Mouse (Mus musculus): ENCODE data around the gene Slc38a9. TPM values are rescaled to one million over a fixed set of nuclear protein-coding genes. Genes with fewer than 3 reads are reported as not detected.

Slc38a9 gene
- 29.5 and 43.1 TPM in 2 replicates for total RNA-seq (2017)

DNA sequence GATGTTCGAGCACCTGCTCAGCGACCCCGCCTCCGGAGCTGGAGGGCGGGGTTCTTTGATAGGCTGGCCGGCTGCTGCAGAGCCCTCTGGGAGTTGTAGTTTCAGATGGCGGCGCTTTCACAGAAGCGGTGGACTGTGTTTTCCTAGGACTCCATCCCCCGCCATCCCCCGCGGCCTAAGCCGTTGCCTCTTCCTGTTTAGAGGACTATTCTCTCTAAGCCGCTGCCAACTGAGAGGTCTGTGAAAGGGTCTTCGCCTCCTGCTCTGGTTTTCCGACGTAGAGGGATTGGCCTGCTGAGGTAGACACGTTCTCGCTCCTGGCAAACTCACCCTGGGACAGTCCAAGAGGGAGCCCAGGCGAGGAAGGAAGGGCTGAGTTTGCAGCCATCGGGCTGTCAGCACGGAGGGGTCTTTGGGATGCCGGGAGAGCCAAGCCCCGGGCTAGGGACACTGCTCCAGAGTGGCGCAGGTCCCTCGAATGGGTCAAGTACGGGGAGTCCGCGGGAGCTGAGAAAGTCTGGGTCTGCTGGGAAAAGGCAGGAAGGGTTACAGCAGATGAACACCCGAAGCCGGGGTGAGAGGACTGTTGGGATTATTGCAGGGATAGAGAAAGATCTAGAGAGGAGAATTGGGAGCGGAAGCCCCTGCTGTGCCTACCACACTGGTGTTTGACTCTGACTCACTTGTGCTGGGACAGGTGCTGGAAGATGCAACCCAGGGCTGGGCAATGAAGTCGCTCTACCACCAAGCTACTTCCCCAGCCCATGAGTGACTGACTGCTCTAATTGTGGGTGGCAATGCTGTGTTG lies at the start of gene Slc38a9:
Gene Slc38a9 (plus strand): TSS at position 178 of the 808 bp plus-strand sequence.
- peak; percentile 98 for ATAC-seq (replicated peaks; ENCODE audit: low read depth, poor library complexity, severe bottlenecking)

DNA sequence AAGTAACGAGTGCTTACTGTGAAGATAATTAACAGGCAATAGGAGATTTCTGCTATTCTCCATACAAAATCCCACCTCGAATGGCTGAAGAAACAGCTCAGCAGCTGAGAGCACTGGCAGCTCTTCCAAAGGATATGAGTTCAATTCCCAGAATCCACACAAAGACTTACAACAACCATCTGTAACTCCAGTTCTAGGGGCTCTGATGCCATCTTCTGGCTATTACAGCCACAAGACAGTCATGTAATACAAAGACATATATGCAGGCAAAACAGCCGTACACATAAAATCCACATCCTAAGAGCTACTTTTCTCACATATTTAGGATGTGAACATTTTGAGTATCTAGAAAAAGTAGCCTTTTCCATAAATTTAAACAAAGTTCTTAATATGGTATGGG lies 39.0 kb upstream of the Slc38a9 start:
- ATAC-seq (replicated peaks; ENCODE audit: low read depth, poor library complexity, severe bottlenecking) = no peak

DNA sequence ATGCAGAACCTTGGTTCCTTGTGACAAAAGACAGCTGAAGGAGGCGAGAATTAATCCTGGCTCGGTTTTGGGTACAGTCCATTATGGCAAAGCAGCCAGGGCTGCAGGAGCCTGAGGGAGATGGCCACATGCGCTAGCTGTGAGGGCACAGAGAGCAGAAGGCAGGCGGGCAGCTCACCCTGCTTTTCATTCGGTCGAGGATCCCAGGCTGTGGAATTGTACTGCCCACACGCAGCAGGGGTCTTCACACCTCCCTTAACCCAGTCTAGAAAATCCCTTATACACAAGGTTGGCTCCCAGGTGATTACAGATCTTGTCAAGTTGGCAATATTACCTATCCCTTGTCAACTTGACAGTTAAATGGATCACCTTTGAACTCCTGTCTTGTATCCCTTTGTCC lies 36.9 kb upstream of the Slc38a9 start:
- ATAC-seq (replicated peaks; ENCODE audit: low read depth, poor library complexity, severe bottlenecking) = no peak

DNA sequence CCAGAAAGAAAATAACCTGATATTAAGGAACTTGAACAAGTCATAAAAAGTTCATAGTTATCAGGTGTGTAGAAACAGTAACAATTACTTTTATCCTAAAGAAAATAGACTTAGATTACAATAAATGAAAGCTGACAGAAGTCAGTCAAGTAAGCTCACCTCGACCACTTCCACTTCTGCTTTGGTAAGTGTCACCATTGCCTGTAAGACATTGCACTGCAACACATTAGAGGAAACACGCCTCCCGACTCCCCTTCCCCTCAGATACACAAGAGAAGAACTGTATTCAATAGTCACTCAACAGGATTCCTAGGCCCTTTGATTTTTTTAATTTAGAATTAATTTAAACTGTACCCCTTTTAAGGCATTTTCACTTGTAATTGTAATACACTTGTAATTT lies 35.9 kb upstream of the Slc38a9 start:
- 0 out of 2 replicates have a peak, but pooled peaks have one; percentile 58 for ATAC-seq (replicated peaks; ENCODE audit: low read depth, poor library complexity, severe bottlenecking)

DNA sequence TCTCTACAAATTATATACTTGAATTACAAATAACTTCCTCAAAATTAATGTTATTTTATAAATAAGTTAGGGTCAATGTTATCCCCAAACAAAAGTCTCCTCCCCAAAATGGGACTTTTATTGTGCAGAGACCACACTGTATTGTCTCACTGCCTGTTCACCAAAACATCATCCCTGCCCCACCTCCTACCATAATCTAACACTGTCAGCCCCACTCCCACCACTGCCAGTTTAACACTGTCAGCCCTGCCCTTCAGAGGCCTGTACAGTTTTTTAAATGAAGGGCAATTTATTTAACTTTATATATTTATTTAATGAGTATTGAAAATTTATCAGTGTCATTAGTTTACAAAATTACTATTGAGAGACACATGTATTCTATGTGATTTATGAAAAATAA lies 35.0 kb upstream of the Slc38a9 start:
- ATAC-seq (replicated peaks; ENCODE audit: low read depth, poor library complexity, severe bottlenecking) = no peak

DNA sequence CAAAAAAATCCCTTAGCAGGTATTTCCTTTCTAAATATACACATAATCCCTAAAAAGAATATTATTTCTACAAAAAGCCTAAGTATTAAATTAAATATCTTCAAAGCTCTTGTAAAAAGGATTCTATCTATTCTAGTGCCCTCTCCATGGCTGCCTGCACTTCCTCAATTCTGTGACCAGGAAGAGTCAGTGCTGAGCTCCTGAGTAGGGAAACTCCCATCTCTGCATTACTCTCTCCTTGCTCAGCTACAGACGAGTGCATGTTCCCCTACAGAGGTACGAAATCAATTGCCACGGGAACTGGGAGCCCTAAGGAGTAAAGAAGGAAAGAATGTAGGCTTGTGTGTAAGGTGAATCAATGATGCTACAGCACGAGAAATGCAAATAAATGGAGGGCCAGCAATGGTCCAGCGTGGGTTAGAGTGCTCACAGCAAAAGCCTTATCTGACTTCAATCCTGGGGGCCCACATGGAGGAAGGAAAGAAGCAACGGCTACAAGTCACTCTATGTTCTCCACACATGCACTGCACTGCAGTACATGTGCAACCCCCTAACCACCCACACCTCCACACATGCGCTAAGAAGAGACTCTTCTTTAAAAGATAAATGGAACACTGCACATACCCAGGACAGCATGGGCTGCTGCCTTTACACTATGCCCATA lies 25.2 kb upstream of the Slc38a9 start:
- peak; percentile 90 for ATAC-seq (replicated peaks; ENCODE audit: low read depth, poor library complexity, severe bottlenecking)

DNA sequence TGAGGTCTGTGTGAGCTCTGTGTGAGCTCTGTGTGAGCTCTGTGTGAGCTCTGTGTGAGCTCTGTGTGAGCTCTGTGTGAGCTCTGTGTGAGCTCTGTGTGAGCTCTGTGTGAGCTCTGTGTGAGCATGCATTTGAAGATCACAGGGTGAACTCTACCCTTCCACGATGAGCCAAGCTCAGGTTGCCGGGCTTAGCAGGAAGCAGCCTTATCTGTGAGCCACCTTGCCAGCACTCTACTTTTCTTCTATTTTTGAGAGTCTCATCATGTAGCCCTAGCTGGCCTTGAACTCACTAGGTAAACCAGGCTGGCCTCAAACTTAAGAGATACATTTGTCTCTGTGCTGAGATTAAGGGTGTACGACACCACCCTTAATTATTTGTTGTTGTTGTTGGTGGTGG lies 24.1 kb upstream of the Slc38a9 start:
- peak; percentile 42; the same call in 1 of the 2 replicates for ATAC-seq (replicated peaks; ENCODE audit: low read depth, poor library complexity, severe bottlenecking)

DNA sequence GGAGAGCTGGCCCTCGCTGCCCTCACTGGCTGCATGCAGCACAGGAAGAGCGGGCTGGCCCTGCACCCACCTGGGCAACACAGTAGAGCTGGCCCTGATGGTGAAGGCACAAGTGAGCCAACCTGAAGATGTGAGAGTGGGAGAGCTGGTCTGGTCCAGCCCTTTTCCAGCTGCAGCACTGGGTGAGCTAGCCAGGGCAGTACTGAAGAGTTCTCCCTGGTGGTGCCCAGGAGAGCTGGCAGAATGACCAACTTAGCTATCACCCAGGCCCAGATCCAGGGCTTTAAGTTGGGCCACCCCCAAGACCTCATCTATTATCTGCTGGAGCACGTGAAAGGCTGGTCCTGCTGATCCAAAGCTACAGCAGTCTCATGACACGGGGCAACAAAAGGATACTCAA lies 21.4 kb upstream of the Slc38a9 start:
- ATAC-seq (replicated peaks; ENCODE audit: low read depth, poor library complexity, severe bottlenecking) = no peak; the same call in 1 of the 2 replicates

DNA sequence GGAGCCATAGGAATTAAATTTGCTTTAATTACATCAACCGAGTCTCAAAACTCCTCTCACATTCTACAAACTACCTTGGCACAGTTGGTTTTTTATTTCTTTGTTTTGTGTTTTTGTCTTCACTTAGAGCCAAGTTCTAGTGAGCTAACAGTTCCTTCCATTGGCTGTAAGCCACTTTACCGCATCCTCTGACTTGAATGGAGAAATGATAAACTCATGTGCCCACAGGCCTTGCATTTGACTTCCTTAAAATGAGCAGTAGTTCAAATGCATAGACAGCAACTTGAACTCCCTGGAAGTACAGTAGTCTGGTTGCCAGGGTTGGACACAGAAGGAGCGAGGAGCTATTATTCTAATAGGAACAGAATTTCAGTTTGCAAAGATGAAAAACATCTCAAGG lies 17.7 kb upstream of the Slc38a9 start:
- peak; percentile 68 for ATAC-seq (replicated peaks; ENCODE audit: low read depth, poor library complexity, severe bottlenecking)

DNA sequence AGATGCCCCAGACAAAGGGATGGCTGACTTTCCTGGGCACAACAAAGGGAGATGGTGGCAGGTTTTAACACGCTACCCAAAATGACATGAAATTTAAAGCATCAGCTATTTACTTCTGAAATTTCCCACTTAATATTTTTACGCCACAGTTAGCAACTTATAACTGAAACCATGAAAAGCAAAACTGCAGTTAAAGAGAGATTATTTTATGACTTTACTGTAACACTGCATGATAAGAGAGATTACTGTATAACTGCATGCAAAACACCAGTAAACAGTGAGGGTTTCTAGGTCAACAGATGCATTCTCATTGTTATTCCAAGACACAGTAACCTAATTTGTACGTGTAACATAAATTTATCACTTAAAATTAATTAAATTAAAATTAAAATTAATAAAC lies 15.6 kb upstream of the Slc38a9 start:
- ATAC-seq (replicated peaks; ENCODE audit: low read depth, poor library complexity, severe bottlenecking) = no peak

DNA sequence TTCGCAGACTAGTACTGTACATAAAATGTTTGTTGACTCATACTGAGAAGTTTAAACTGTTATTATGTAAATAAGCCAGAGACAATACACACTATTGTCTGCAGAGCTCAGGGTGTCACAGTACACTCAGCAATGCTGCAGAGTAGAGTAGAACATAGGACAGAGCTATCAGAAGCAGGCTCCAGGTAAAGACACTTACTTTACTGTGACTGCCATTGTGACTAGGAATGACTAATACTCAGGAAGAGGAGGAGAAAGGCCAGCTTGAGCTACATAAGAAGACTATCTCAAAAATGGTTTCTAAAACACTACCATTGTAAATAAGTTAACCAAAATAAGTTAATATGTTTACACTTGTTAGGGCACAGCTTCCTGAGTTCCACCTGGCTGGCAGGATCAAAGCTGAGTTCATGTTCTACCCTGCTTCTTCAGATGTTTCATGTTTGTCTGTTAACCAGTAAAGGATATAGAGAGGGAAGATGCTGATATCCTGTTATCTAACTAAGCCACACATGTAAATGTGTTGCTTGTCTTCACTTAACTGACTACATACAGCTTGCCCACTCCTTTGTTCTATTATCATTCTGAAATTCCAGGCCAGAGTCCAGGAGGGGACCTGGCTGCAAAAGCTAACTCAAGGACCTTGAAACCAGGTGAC lies 14.9 kb upstream of the Slc38a9 start:
- ATAC-seq (replicated peaks; ENCODE audit: low read depth, poor library complexity, severe bottlenecking) = peak; percentile 56; the same call in 1 of the 2 replicates

DNA sequence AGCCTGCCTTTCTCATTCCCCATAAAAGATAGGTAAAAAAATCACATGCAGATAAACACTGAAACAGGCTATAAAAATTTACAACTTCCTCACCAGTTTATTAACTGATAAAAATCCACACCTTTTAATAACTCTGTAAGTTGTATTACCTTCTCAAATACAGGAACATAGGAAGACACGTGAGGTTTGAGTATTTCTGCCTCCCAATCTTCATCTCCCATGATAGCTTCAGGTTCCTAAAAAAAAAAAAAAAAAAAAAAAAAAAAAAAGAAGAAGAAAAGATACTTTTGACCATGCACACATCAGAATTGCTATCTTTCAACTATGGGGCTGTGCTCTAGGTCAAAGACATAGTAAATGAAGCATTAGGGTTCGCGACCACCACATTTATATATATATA lies 9.4 kb upstream of the Slc38a9 start:
- ATAC-seq (replicated peaks; ENCODE audit: low read depth, poor library complexity, severe bottlenecking) = no peak

DNA sequence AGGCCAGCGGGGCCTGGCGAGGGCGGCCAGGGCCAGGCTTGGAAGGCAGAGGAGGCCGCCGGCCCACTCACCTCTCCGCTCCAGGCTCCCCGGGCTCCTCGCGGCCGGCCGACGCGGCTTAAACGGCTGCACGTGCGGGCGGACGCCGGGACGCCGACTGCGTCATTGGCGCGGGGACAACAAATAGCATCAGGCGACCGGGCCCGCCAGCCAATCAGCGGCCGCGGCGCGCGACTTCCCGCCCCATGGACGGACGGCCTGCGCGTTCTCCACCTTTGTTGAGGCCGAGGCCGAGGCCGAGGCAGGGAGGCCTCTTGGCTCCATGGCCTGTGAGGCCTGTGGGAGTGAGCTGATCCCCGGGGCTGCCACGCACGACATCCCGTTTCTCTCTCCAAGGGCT lies 8.3 kb upstream of the Slc38a9 start, which contains the start of gene Ddx4:
Gene Ddx4 (minus strand): TSS at position 271 of the 400 bp plus-strand sequence.
- no peak for ATAC-seq (replicated peaks; ENCODE audit: low read depth, poor library complexity, severe bottlenecking)

DNA sequence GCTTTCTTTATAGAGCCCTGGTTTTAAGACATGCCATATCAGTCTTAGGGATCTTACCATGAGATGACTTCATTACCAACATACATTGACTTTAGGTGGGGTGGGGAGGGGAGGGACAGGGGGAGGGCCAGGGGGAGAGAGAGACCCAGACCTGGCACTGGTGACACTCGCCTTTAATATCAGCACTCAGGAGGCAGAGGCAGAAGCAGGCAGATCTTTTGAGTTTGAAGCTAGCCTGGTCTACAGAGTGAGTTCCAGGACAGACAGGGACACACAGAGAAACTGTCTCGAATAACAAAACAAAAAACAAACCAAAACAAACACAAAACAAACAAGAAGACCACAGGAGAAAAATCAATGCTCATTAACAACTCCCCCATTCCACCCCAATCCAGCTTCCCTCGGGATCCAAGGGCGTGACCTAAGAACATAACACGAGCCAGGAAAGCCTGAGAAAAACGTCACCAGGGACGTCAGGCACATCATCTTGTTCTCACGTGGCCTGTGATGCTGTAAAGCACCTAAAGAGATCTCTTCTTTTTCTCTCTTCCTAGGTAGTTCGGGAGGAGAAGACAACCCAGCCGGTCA lies 471 bp upstream of the Slc38a9 start:
- ATAC-seq (replicated peaks; ENCODE audit: low read depth, poor library complexity, severe bottlenecking) = no peak

DNA sequence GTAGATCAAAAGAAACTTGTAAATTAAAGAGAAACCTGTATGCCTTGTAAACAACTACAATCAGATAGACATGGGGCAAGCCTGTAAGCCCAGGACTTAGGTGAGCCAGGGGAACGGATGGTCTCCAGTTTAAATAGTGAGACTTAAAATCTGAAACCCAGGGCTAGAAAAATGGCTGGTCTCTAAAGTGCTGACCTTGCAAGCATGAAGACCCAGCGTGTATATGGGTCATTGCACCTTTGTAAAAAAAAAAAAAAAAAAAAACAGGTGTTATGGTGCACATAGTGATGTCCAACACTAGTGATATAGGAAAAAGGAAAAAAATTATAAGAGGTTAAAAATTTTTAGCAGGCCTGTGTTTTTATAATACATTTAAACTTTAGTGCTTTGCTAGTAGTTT lies 1.1 kb downstream of the Slc38a9 start:
- no peak for ATAC-seq (replicated peaks; ENCODE audit: low read depth, poor library complexity, severe bottlenecking)

DNA sequence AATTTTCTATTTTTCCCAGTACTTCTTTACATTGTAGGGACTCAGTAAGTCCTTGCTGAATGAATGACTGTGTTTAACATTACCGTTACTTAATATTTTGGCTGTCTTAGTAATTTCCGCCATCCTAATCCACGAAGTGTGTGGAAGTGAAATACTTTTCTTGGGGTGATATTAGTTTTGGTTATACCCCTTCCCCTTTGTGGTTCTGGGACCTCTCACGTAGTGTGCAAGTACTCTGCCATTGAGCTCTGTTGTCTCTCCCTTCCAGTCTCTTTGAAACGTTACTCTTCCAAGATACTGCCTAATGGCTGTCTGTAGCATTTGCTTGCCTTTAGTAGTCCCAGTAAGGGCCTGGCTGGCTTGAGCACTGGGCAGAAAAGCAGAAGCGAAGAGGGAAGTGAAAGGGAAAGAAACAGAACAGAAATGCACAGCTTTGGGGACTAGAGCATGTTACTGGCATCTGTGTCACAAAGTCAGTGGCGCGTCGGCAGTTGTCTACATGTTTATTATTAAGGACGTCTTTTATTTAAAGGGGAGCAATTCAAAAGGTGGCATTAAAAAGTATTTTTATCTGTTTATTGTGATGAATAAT lies 6.0 kb downstream of the Slc38a9 start:
- peak; percentile 89 for ATAC-seq (replicated peaks; ENCODE audit: low read depth, poor library complexity, severe bottlenecking)

DNA sequence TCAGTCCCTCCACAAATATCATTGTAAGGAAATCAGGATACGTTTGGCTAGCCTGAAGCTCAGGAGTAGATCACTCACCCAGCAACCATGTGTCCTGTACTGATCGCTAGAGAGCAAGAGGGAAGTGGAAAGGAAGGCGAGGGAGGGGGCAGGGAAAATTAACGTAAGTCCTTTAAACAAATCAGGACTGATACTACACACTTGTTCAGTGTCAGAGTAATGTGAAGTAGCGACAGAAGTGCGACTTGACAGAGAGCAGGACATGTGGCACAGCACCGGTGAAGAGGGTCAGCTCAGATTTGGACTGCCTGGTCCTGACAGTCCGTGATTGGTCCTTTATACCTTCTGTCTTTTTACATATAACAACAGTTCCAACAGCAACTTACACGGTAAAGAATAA lies 6.7 kb downstream of the Slc38a9 start:
- ATAC-seq (replicated peaks; ENCODE audit: low read depth, poor library complexity, severe bottlenecking) = no peak; the same call in 1 of the 2 replicates

DNA sequence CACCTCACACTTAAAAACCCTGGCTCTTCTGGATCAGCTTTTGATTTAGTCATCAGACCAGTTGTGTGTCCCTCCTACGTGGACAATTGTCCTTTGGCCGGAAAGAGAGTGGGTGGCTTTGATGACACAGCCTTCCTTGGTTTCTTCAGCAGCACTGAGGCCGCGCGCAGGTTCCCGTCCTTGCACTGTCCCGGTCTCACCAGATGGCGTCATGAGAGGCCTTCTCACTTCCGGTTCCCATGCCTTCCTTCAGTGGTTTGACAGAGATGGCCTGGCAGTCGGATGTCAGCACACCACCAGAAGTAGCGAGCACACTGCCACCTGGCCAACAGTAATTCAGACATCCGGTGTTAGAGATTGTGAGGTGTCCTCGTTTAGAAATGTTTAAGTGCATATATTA lies 11.2 kb downstream of the Slc38a9 start:
- ATAC-seq (replicated peaks; ENCODE audit: low read depth, poor library complexity, severe bottlenecking) = no peak

DNA sequence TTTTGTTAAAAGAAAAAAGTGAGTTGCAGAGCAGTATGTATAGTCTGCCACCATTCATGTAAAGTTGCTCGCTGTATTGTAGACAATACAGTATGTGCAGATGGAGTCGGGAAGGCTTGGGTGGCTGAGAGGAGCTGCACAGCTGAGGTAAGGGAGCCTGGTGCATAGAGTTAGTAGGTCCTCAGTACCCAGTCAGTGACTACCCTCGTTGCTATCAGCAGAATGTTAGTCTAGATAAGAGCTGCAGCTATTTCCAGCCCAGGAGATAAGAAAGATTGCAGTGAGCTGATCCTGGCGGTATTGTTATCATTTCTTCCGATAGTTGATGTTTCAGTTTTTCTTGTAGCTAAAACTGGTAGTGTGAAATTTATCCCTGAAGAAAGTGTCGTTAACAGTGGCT lies 12.2 kb downstream of the Slc38a9 start:
- ATAC-seq (replicated peaks; ENCODE audit: low read depth, poor library complexity, severe bottlenecking) = no peak

DNA sequence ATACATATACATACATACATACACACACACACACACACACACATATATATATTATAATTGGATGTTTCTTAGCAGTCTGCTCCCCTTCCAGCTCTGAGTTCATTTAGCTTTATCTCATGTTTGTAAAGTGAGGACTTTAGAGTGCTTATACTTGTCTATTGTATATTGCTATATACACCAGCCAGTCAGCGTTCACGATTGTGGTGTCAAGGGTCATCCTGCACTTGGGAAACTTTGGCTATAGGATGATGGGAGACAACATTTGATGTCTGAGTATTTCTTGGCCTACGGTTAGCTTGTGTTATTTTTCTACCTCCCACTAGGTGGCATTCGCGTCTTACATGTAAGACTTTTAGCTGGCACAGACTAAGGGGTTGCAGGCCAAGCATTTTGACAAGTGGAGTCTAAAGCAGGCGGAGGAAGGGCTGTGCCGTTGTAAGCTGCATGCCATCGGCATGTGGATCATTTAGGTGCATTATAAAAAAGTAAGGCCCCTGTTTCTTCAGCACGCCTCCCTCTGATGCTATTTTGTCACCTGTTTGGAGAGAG lies 13.4 kb downstream of the Slc38a9 start:
- ATAC-seq (replicated peaks; ENCODE audit: low read depth, poor library complexity, severe bottlenecking) = peak; percentile 89
